Mouse (Mus musculus): ENCODE measurements around the gene Zfp740. TPM values are rescaled to one million over a fixed set of nuclear protein-coding genes. Genes with fewer than 3 reads are reported as not detected.

Gene Zfp740
- polyA plus RNA-seq, 1 experiment from 2014 or later = 11.6 TPM

- Histone ChIP-seq H3K9me3 (ENCODE audit: low read length) (no peaks in the 10 kb centered on the region), H3K4me1 (ENCODE audit: insufficient read depth) (no peaks in the 10 kb centered on the region), H3K36me3 (replicated peaks; ENCODE audit: insufficient read depth, low read length) (no peaks in the 10 kb centered on the region), H3K27ac (ENCODE audit: low read depth) (no peak overlapping the region), H3K4me2 (ENCODE audit: low read depth, low read length) (no peak overlapping the region), H3K9ac (replicated peaks) (no peak overlapping the region), H3K4me3 (ENCODE audit: low read depth, low read length) (no peak overlapping the region), H3K27me3 (ENCODE audit: insufficient read depth, low read length) (no peaks in the 10 kb centered on the region)
- DNase-seq (no peak), ATAC-seq (no peak)
- 24% methylated on average over 6 of the region's 6 CpGs for WGBS (ENCODE audit: insufficient replicate concordance)
- TF ChIP-seq EP300 (IDR thresholded peaks at IDR 0.05; ENCODE audit: low read depth) (no peak), CTCF (IDR thresholded peaks at IDR 0.05; ENCODE audit: low read depth) (no peak)
Observed at GRCm38 (mm10) chr15:102165468-102166100, 37.5 kb upstream of the Zfp740 start.

- Histone ChIP-seq H3K4me2 (ENCODE audit: low read depth, low read length) (no peak overlapping the region), H3K27ac (ENCODE audit: low read depth) (no peak overlapping the region), H3K4me1 (ENCODE audit: insufficient read depth) (no peaks in the 10 kb centered on the region), H3K9me3 (ENCODE audit: low read length) (no peaks in the 10 kb centered on the region), H3K36me3 (replicated peaks; ENCODE audit: insufficient read depth, low read length) (no peaks in the 10 kb centered on the region), H3K27me3 (ENCODE audit: insufficient read depth, low read length) (no peaks in the 10 kb centered on the region), H3K9ac (replicated peaks) (no peak overlapping the region), H3K4me3 (ENCODE audit: low read depth, low read length) (no peak overlapping the region)
- DNase-seq = no peak
- WGBS (ENCODE audit: insufficient replicate concordance) = 57% methylated on average over 6 of the region's 6 CpGs
- 0 out of 2 replicates have a peak, but pooled peaks have one; percentile 35 for ATAC-seq
- TF ChIP-seq CTCF (IDR thresholded peaks at IDR 0.05; ENCODE audit: low read depth) (no peak), EP300 (IDR thresholded peaks at IDR 0.05; ENCODE audit: low read depth) (no peak)
Observed at GRCm38 (mm10) chr15:102167620-102168021, 35.4 kb upstream of the Zfp740 start.

GRCm38 (mm10) chr15:102169064-102169463 is 34.0 kb upstream of the Zfp740 start:
- Histone ChIP-seq H3K36me3 (replicated peaks; ENCODE audit: insufficient read depth, low read length) (no peaks in the 10 kb centered on the region), H3K4me1 (ENCODE audit: insufficient read depth) (no peaks in the 10 kb centered on the region), H3K27me3 (ENCODE audit: insufficient read depth, low read length) (no peaks in the 10 kb centered on the region), H3K4me2 (ENCODE audit: low read depth, low read length) (no peak overlapping the region), H3K27ac (ENCODE audit: low read depth) (no peak overlapping the region), H3K9ac (replicated peaks) (no peak overlapping the region), H3K9me3 (ENCODE audit: low read length) (no peaks in the 10 kb centered on the region), H3K4me3 (ENCODE audit: low read depth, low read length) (no peak overlapping the region)
- TF ChIP-seq EP300 (IDR thresholded peaks at IDR 0.05; ENCODE audit: low read depth) = no peak
- no peak for TF ChIP-seq CTCF (IDR thresholded peaks at IDR 0.05; ENCODE audit: low read depth)
- WGBS (ENCODE audit: insufficient replicate concordance) = 52% methylated on average over 2 of the region's 2 CpGs
- ATAC-seq = no peak
- DNase-seq = no peak

GRCm38 (mm10) chr15:102173581-102173980 is 29.5 kb upstream of the Zfp740 start:
- no peak overlapping the region for H3K4me2 ChIP-seq (ENCODE audit: low read depth, low read length)
- ATAC-seq = no peak
- H3K27ac ChIP-seq (ENCODE audit: low read depth) = no peak overlapping the region
- 0 out of 2 replicates have a peak, but pooled peaks cover 6% of the 10 kb centered on the region for H3K36me3 ChIP-seq (replicated peaks; ENCODE audit: insufficient read depth, low read length)
- no peaks in the 10 kb centered on the region for H3K9me3 ChIP-seq (ENCODE audit: low read length)
- no peak for DNase-seq
- no peak overlapping the region for H3K4me3 ChIP-seq (ENCODE audit: low read depth, low read length)
- 65% methylated on average over 3 of the region's 3 CpGs for WGBS (ENCODE audit: insufficient replicate concordance)
- TF ChIP-seq CTCF (IDR thresholded peaks at IDR 0.05; ENCODE audit: low read depth) = no peak
- no peak overlapping the region for H3K9ac ChIP-seq (replicated peaks)
- peaks cover 9% of the 10 kb centered on the region for H3K4me1 ChIP-seq (ENCODE audit: insufficient read depth)
- H3K27me3 ChIP-seq (ENCODE audit: insufficient read depth, low read length) = no peaks in the 10 kb centered on the region

- Histone ChIP-seq H3K4me3 (ENCODE audit: low read depth, low read length) (no peak overlapping the region), H3K27me3 (ENCODE audit: insufficient read depth, low read length) (no peaks in the 10 kb centered on the region), H3K4me1 (ENCODE audit: insufficient read depth) (peaks cover 10% of the 10 kb centered on the region), H3K36me3 (replicated peaks; ENCODE audit: insufficient read depth, low read length) (0 out of 2 replicates have a peak, but pooled peaks cover 6% of the 10 kb centered on the region), H3K4me2 (ENCODE audit: low read depth, low read length) (no peak overlapping the region), H3K27ac (ENCODE audit: low read depth) (no peak overlapping the region), H3K9me3 (ENCODE audit: low read length) (no peaks in the 10 kb centered on the region), H3K9ac (replicated peaks) (no peak overlapping the region)
- DNase-seq (no peak), ATAC-seq (no peak)
- TF ChIP-seq EP300 (IDR thresholded peaks at IDR 0.05; ENCODE audit: low read depth) (no peak), CTCF (IDR thresholded peaks at IDR 0.05; ENCODE audit: low read depth) (no peak)
- WGBS (ENCODE audit: insufficient replicate concordance) = 80% methylated on average over 16 of the region's 16 CpGs
Observed at GRCm38 (mm10) chr15:102175736-102176319, 27.2 kb upstream of the Zfp740 start.

GRCm38 (mm10) chr15:102176571-102177316 is 26.3 kb upstream of the Zfp740 start:
- H3K9ac ChIP-seq (replicated peaks) = no peak overlapping the region
- no peaks in the 10 kb centered on the region for H3K9me3 ChIP-seq (ENCODE audit: low read length)
- WGBS (ENCODE audit: insufficient replicate concordance) = 59% methylated on average over 7 of the region's 7 CpGs
- 0 out of 2 replicates have a peak, but pooled peaks cover 6% of the 10 kb centered on the region for H3K36me3 ChIP-seq (replicated peaks; ENCODE audit: insufficient read depth, low read length)
- no peak overlapping the region for H3K4me3 ChIP-seq (ENCODE audit: low read depth, low read length)
- no peak for TF ChIP-seq EP300 (IDR thresholded peaks at IDR 0.05; ENCODE audit: low read depth)
- no peak for TF ChIP-seq CTCF (IDR thresholded peaks at IDR 0.05; ENCODE audit: low read depth)
- H3K27ac ChIP-seq (ENCODE audit: low read depth) = 0 out of 2 replicates have a peak overlapping the region, but pooled peaks have one; percentile 4
- no peak overlapping the region for H3K4me2 ChIP-seq (ENCODE audit: low read depth, low read length)
- H3K27me3 ChIP-seq (ENCODE audit: insufficient read depth, low read length) = no peaks in the 10 kb centered on the region
- peak; percentile 35; the same call in 1 of the 2 replicates for ATAC-seq
- peaks cover 10% of the 10 kb centered on the region for H3K4me1 ChIP-seq (ENCODE audit: insufficient read depth)
- no peak for DNase-seq

Data from liver, postnatal 0 days (tissue).